Mouse (Mus musculus) brain, embryonic 18.5 days (tissue): ENCODE results near the gene Ran.

Experiments
- DNase-seq: peaks from one replicate; pipeline ENCODE4 v3.0.0-alpha.2; 2012; ENCODE audit warnings: low read depth, low spot score

The Ran gene

GRCm38 (mm10) chr5:129063792-129064087, 43.9 kb downstream of the Ran start:
- DNase-seq: no peak

- DNase-seq: no peak
Observed at GRCm38 (mm10) chr5:129064186-129064585, 44.3 kb downstream of the Ran start.

GRCm38 (mm10) chr5:129065301-129065700, 45.4 kb downstream of the Ran start:
- no peak for DNase-seq

- no peak for DNase-seq
Observed at GRCm38 (mm10) chr5:129065946-129066345, 46.1 kb downstream of the Ran start.

GRCm38 (mm10) chr5:129066541-129067230, 46.8 kb downstream of the Ran start:
- DNase-seq: no peak

- DNase-seq: no peak
Observed at GRCm38 (mm10) chr5:129067231-129067834, 47.5 kb downstream of the Ran start.

- no peak for DNase-seq
Observed at GRCm38 (mm10) chr5:129071761-129072280, 52.0 kb downstream of the Ran start.

GRCm38 (mm10) chr5:129073404-129073803, 53.5 kb downstream of the Ran start:
- no peak for DNase-seq
